Mouse (Mus musculus): ENCODE data around the gene Emc7. TPM values are rescaled to one million over a fixed set of nuclear protein-coding genes. Genes with fewer than 3 reads are reported as not detected.
A peak's percentile ranks its signal among the peaks of the same experiment; 100 is the strongest.

Emc7 gene
- total and polyA plus RNA-seq, 3 experiments, result 17.7 to 25.7 TPM; not detected in 1

- TF ChIP-seq NRF1 (IDR thresholded peaks at IDR 0.05; ENCODE audit: insufficient read depth, low read depth, low read length, poor library complexity, severe bottlenecking) (peak; percentile 74), ZKSCAN1 (IDR thresholded peaks at IDR 0.05; ENCODE audit: low read depth, low read length) (no peak), E2F4 (IDR thresholded peaks at IDR 0.05; ENCODE audit: borderline replicate concordance, low read depth, low read length) (no peak), MYC (IDR thresholded peaks at IDR 0.05; ENCODE audit: low read depth, low read length) (peak; percentile 73), JUND (IDR thresholded peaks at IDR 0.05; ENCODE audit: low read depth, low read length) (no peak), NELFE (IDR thresholded peaks at IDR 0.05; ENCODE audit: low read depth, low read length) (peak; percentile 85), TAL1 (IDR thresholded peaks at IDR 0.05; ENCODE audit: low read length) (no peak), BHLHE40 (IDR thresholded peaks at IDR 0.05; ENCODE audit: borderline replicate concordance, low read depth, low read length) (peak; percentile 60; the same call in 1 of the 2 replicates), GABPA (IDR thresholded peaks at IDR 0.05; ENCODE audit: low read depth, low read length) (no peak), TBP (IDR thresholded peaks at IDR 0.05; ENCODE audit: low read depth, low read length) (peak; percentile 43; the same call in 1 of the 2 replicates), USF2 (IDR thresholded peaks at IDR 0.05; ENCODE audit: borderline replicate concordance in 1 of 2, insufficient read depth in 1 of 2, low read depth in 1 of 2, low read length in 2 of 2) (no peak)
These were observed 38.2 kb downstream of the Emc7 start, which contains the start of gene Aven (continued) for GRCm38 (mm10) chr2:112492856-112493538.

GRCm38 (mm10) chr2:112493539-112494260, 38.9 kb downstream of the Emc7 start:
- TF ChIP-seq SIN3A (IDR thresholded peaks at IDR 0.05; ENCODE audit: low read length), result peak; percentile 56; the same call in 1 of the 2 replicates
- 0 out of 2 replicates have a peak, but pooled peaks have one; percentile 61 for TF ChIP-seq MYC (IDR thresholded peaks at IDR 0.05; ENCODE audit: low read depth, low read length)
- TF ChIP-seq TBP (IDR thresholded peaks at IDR 0.05; ENCODE audit: low read depth, low read length), result 0 out of 2 replicates have a peak, but pooled peaks have one; percentile 2
- TF ChIP-seq TCF12 (IDR thresholded peaks at IDR 0.05; ENCODE audit: low read depth, low read length), result peak; percentile 62
- TF ChIP-seq TAL1 (IDR thresholded peaks at IDR 0.05; ENCODE audit: low read length), result peak; percentile 39
- TF ChIP-seq NRF1 (IDR thresholded peaks at IDR 0.05; ENCODE audit: insufficient read depth, low read depth, low read length, poor library complexity, severe bottlenecking), result 0 out of 2 replicates have a peak, but pooled peaks have one; percentile 11
- peak; percentile 28; the same call in 1 of the 2 replicates for TF ChIP-seq RCOR1 (IDR thresholded peaks at IDR 0.05; ENCODE audit: low read depth, low read length)
- TF ChIP-seq POLR2A (IDR thresholded peaks at IDR 0.05; ENCODE audit: control insufficient read depth in 1 of 2, insufficient read depth in 1 of 2, low read depth in 1 of 2, low read length in 2 of 2, poor library complexity in 1 of 2), result no peak
- peak; percentile 61 to 68; a peak in 3 of 4 replicates for TF ChIP-seq EP300 (IDR thresholded peaks at IDR 0.05; ENCODE audit: low read depth in 1 of 2, low read length in 2 of 2)
- 0 out of 2 replicates have a peak, but pooled peaks have one; percentile 8 for TF ChIP-seq MXI1 (IDR thresholded peaks at IDR 0.05; ENCODE audit: low read depth, low read length)
- TF ChIP-seq GATA1 (IDR thresholded peaks at IDR 0.05; ENCODE audit: low read depth, low read length), result peak; percentile 80
- TF ChIP-seq CTCF (IDR thresholded peaks at IDR 0.05 in 2 of 3, conservative IDR thresholded peaks at IDR 0.05 in 1 of 3; ENCODE audit: control insufficient read depth in 1 of 3, insufficient read depth in 1 of 3, low read depth in 2 of 3, low read length in 3 of 3, poor library complexity in 1 of 3, severe bottlenecking in 1 of 3), result no peak
- TF ChIP-seq MYB (IDR thresholded peaks at IDR 0.05; ENCODE audit: low read depth, low read length), result no peak
- peaks cover 0 to 14% of the 10 kb centered on the region in 2 experiments; a peak in 2 of 4 replicates for H3K36me3 ChIP-seq (ENCODE audit: control insufficient read depth in 1 of 2, insufficient read depth in 2 of 2, low read length in 2 of 2)
- H3K9me3 ChIP-seq (replicated peaks; ENCODE audit: insufficient read depth, low read length), result no peaks in the 10 kb centered on the region
- H3K9ac ChIP-seq (ENCODE audit: control insufficient read depth, low read depth, low read length, poor library complexity, severe bottlenecking), result peak overlapping the region; percentile 97
- peak; percentile 80 for DNase-seq (ENCODE audit: low read depth, low spot score)
- H3K4me3 ChIP-seq (ENCODE audit: control insufficient read depth in 1 of 2, insufficient read depth in 1 of 2, low read depth in 2 of 2, low read length in 2 of 2), result peak overlapping the region; percentile 85 to 95
- H3K79me2 ChIP-seq (ENCODE audit: control insufficient read depth, insufficient read depth, low read length, poor library complexity), result peaks cover 13% of the 10 kb centered on the region
- peak overlapping the region; percentile 71 for H3K27ac ChIP-seq (ENCODE audit: control insufficient read depth, low read depth, low read length)
- peaks cover 7 to 11% of the 10 kb centered on the region in 2 experiments for H3K4me1 ChIP-seq (ENCODE audit: control insufficient read depth in 1 of 2, insufficient read depth in 2 of 2, low read length in 2 of 2)
- no peaks in the 10 kb centered on the region for H3K27me3 ChIP-seq (ENCODE audit: control insufficient read depth in 1 of 2, insufficient read depth in 2 of 2, low read length in 2 of 2)
